Mouse (Mus musculus): ENCODE results near the gene Dcaf17. TPM values are rescaled to one million over a fixed set of nuclear protein-coding genes. Genes with fewer than 3 reads are reported as not detected.
A peak's percentile ranks its signal among the peaks of the same experiment; 100 is the strongest.

Gene Dcaf17
- 8.2 and 11.0 TPM in 2 replicates for total RNA-seq (2015)
- 6.5 and 10.2 TPM in 2 replicates for total RNA-seq (2017)

- ATAC-seq (ENCODE audit: poor library complexity, severe bottlenecking) = peak; percentile 96
Measured at GRCm38 (mm10) chr2:71055300-71056114, at the start of gene Dcaf17, which contains the start of gene Mettl8. TSS of gene Dcaf17 (plus strand) at chr2:71055328. TSS of gene Mettl8 (minus strand) at chr2:71055583.

- no peak for ATAC-seq (ENCODE audit: poor library complexity, severe bottlenecking)
Measured at GRCm38 (mm10) chr2:71011816-71012215, 43.3 kb upstream of the Dcaf17 start.

GRCm38 (mm10) chr2:71013521-71013920, 41.6 kb upstream of the Dcaf17 start:
- ATAC-seq (ENCODE audit: poor library complexity, severe bottlenecking) = no peak

- ATAC-seq (ENCODE audit: poor library complexity, severe bottlenecking) = no peak
Measured at GRCm38 (mm10) chr2:71019277-71019676, 35.9 kb upstream of the Dcaf17 start.

- ATAC-seq (ENCODE audit: poor library complexity, severe bottlenecking) = no peak
Measured at GRCm38 (mm10) chr2:71019704-71020375, 35.3 kb upstream of the Dcaf17 start.

GRCm38 (mm10) chr2:71020674-71021073, 34.5 kb upstream of the Dcaf17 start:
- ATAC-seq (ENCODE audit: poor library complexity, severe bottlenecking) = no peak

GRCm38 (mm10) chr2:71022991-71023390, 32.1 kb upstream of the Dcaf17 start:
- ATAC-seq (ENCODE audit: poor library complexity, severe bottlenecking) = no peak

GRCm38 (mm10) chr2:71023986-71024385, 31.1 kb upstream of the Dcaf17 start:
- no peak for ATAC-seq (ENCODE audit: poor library complexity, severe bottlenecking)

GRCm38 (mm10) chr2:71025576-71026315, 29.4 kb upstream of the Dcaf17 start:
- ATAC-seq (ENCODE audit: poor library complexity, severe bottlenecking) = no peak

- ATAC-seq (ENCODE audit: poor library complexity, severe bottlenecking) = peak; percentile 87
Measured at GRCm38 (mm10) chr2:71026787-71027186, 28.3 kb upstream of the Dcaf17 start.

- no peak for ATAC-seq (ENCODE audit: poor library complexity, severe bottlenecking)
Measured at GRCm38 (mm10) chr2:71027631-71028030, 27.5 kb upstream of the Dcaf17 start.

- ATAC-seq (ENCODE audit: poor library complexity, severe bottlenecking) = no peak
Measured at GRCm38 (mm10) chr2:71030663-71031062, 24.5 kb upstream of the Dcaf17 start.

GRCm38 (mm10) chr2:71031973-71032794, 22.9 kb upstream of the Dcaf17 start:
- ATAC-seq (ENCODE audit: poor library complexity, severe bottlenecking) = peak; percentile 88

GRCm38 (mm10) chr2:71033014-71033413, 22.1 kb upstream of the Dcaf17 start:
- ATAC-seq (ENCODE audit: poor library complexity, severe bottlenecking) = no peak

GRCm38 (mm10) chr2:71033987-71034386, 21.1 kb upstream of the Dcaf17 start:
- ATAC-seq (ENCODE audit: poor library complexity, severe bottlenecking) = no peak

GRCm38 (mm10) chr2:71037447-71037846, 17.7 kb upstream of the Dcaf17 start:
- ATAC-seq (ENCODE audit: poor library complexity, severe bottlenecking) = peak; percentile 57

- peak; percentile 76 for ATAC-seq (ENCODE audit: poor library complexity, severe bottlenecking)
Measured at GRCm38 (mm10) chr2:71039522-71040121, 15.5 kb upstream of the Dcaf17 start.

GRCm38 (mm10) chr2:71046151-71046550, 9.0 kb upstream of the Dcaf17 start:
- ATAC-seq (ENCODE audit: poor library complexity, severe bottlenecking) = no peak

- no peak for ATAC-seq (ENCODE audit: poor library complexity, severe bottlenecking)
Measured at GRCm38 (mm10) chr2:71046751-71047320, 8.3 kb upstream of the Dcaf17 start.

GRCm38 (mm10) chr2:71048896-71049295, 6.2 kb upstream of the Dcaf17 start:
- ATAC-seq (ENCODE audit: poor library complexity, severe bottlenecking) = peak; percentile 27; the same call in 1 of the 2 replicates

All from megakaryocyte, adult 5-6 weeks (primary cell).